Mouse (Mus musculus): Measurements from ENCODE around the gene Gstp2.

DNA sequence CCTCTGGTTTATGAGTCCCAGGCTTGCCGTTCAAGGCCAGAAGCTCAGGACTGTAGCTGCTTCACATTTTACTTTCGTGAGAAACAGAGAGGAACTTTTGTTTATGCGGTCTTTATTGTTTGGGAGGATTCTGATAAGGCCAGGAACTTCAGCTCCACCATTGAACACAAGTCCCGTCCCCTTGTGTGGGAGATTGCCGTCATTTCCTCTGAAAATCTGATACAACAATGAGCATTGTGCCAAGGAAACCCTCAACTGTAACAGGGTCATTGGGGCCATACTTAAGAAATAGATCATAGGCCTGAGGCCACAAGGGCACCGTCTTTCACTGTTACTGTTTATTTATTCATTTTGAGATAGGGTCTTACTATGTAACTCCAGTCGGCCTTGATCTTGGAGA, 22.6 kb downstream of the Gstp2 start:
- TF ChIP-seq CTCF (IDR thresholded peaks at IDR 0.05) (no peak), EP300 (IDR thresholded peaks at IDR 0.05) (peak; percentile 64)
